Mouse (Mus musculus): ENCODE results near the gene Myd88.
"Not testable (repeated sequence)": the region's sequence is repeated elsewhere in the genome, so short reads cannot be mapped to it uniquely, and the experiment has no call there.

Myd88 gene

GRCm38 (mm10) chr9:119340909-119341816 is at the start of gene Myd88:
Gene Myd88 (minus strand): TSS chr9:119341411.
- peak; percentile 91 for DNase-seq (ENCODE audit: low spot score)

GRCm38 (mm10) chr9:119390214-119390613 is 49.0 kb upstream of the Myd88 start:
- no peak for DNase-seq (ENCODE audit: low spot score)

- peak; percentile 20 for DNase-seq (ENCODE audit: low spot score)
These were observed 47.7 kb upstream of the Myd88 start for GRCm38 (mm10) chr9:119388956-119389355.

- DNase-seq (ENCODE audit: low spot score): no peak
These were observed 41.4 kb upstream of the Myd88 start for GRCm38 (mm10) chr9:119382603-119383002.

- DNase-seq (ENCODE audit: low spot score): no peak
These were observed 37.0 kb upstream of the Myd88 start for GRCm38 (mm10) chr9:119378231-119378630.

GRCm38 (mm10) chr9:119375556-119375955 is 34.3 kb upstream of the Myd88 start:
- DNase-seq (ENCODE audit: low spot score): no peak

- no peak for DNase-seq (ENCODE audit: low spot score)
These were observed 33.8 kb upstream of the Myd88 start for GRCm38 (mm10) chr9:119375008-119375407.

GRCm38 (mm10) chr9:119371251-119371650 is 30.0 kb upstream of the Myd88 start:
- DNase-seq (ENCODE audit: low spot score): no peak

GRCm38 (mm10) chr9:119370770-119371169 is 29.6 kb upstream of the Myd88 start:
- DNase-seq (ENCODE audit: low spot score): not testable (repeated sequence)

GRCm38 (mm10) chr9:119368367-119368766 is 27.2 kb upstream of the Myd88 start:
- DNase-seq (ENCODE audit: low spot score): no peak

GRCm38 (mm10) chr9:119365284-119365683 is 24.1 kb upstream of the Myd88 start, which contains the start of gene Slc22a14:
Gene Slc22a14 (minus strand): TSS chr9:119365553.
- no peak for DNase-seq (ENCODE audit: low spot score)

- DNase-seq (ENCODE audit: low spot score): no peak
These were observed 22.0 kb upstream of the Myd88 start for GRCm38 (mm10) chr9:119363229-119363628.

GRCm38 (mm10) chr9:119361416-119361815 is 20.2 kb upstream of the Myd88 start:
- no peak for DNase-seq (ENCODE audit: low spot score)

GRCm38 (mm10) chr9:119358058-119358429 is 16.8 kb upstream of the Myd88 start:
- no peak for DNase-seq (ENCODE audit: low spot score)

GRCm38 (mm10) chr9:119357331-119358057 is 16.3 kb upstream of the Myd88 start, which contains the start of gene Xylb:
Gene Xylb (plus strand): TSS chr9:119357381.
- peak; percentile 90 for DNase-seq (ENCODE audit: low spot score)

- DNase-seq (ENCODE audit: low spot score): no peak
These were observed 14.7 kb upstream of the Myd88 start for GRCm38 (mm10) chr9:119355943-119356342.

GRCm38 (mm10) chr9:119353926-119354325 is 12.7 kb upstream of the Myd88 start:
- no peak for DNase-seq (ENCODE audit: low spot score)

- DNase-seq (ENCODE audit: low spot score): peak; percentile 77
These were observed 10.8 kb upstream of the Myd88 start for GRCm38 (mm10) chr9:119352060-119352459.

- no peak for DNase-seq (ENCODE audit: low spot score)
These were observed 9.9 kb upstream of the Myd88 start for GRCm38 (mm10) chr9:119350947-119351705.

GRCm38 (mm10) chr9:119350531-119350930 is 9.3 kb upstream of the Myd88 start:
- DNase-seq (ENCODE audit: low spot score): no peak

- no peak for DNase-seq (ENCODE audit: low spot score)
These were observed 5.2 kb upstream of the Myd88 start for GRCm38 (mm10) chr9:119346376-119346775.

GRCm38 (mm10) chr9:119342728-119343127 is 1.5 kb upstream of the Myd88 start:
- DNase-seq (ENCODE audit: low spot score): no peak
